Mouse (Mus musculus) intestine, embryonic 14.5 days (tissue): ENCODE results near the gene Rtkn2. TPM values are rescaled to one million over a fixed set of nuclear protein-coding genes. Genes with fewer than 3 reads are reported as not detected.

ENCODE experiments used
- ATAC-seq: fragments of 200-750 bp; cut with Nextera tagmentation; replicated peaks from 2 replicates; pipeline ENCODE4 v1.8.0; 2017; ENCODE audit warnings: low read depth, moderate number of reproducible peaks, moderate TSS enrichment, moderate library complexity; ENCODE audit not compliant: low FRiP score, low TSS enrichment
- DNase-seq: peaks from one replicate; pipeline ENCODE4 v3.0.0-alpha.2; 2018; ENCODE audit warnings: low spot score
- H3K27ac ChIP-seq: fragments of 300-500 bp; sonication (generic); 2 replicates; pipeline ENCODE4 v1.5.1; 2014; ENCODE audit warnings: low read depth, mild to moderate bottlenecking, control low read depth
- H3K27me3 ChIP-seq: fragments of 300-500 bp; sonication (generic); replicated peaks from 2 replicates; pipeline ENCODE4 v1.6.1; 2014; ENCODE audit warnings: low read length, control low read depth; ENCODE audit not compliant: control insufficient read depth, insufficient read depth
- H3K36me3 ChIP-seq: fragments of 300-500 bp; sonication (generic); 2 replicates; pipeline ENCODE4 v1.6.1; 2014; ENCODE audit warnings: low read length, control low read depth; ENCODE audit not compliant: control insufficient read depth, insufficient read depth
- H3K4me1 ChIP-seq: fragments of 300-500 bp; sonication (generic); replicated peaks from 2 replicates; pipeline ENCODE4 v1.6.1; 2014; ENCODE audit warnings: low read length, control low read depth, mixed read lengths; ENCODE audit not compliant: control insufficient read depth, insufficient read depth
- H3K4me2 ChIP-seq: fragments of 300-500 bp; sonication (generic); 2 replicates; pipeline ENCODE4 v1.6.1; 2014; ENCODE audit warnings: low read length
- H3K4me3 ChIP-seq: fragments of 300-500 bp; sonication (generic); 2 replicates; pipeline ENCODE4 v1.5.1; 2014; ENCODE audit warnings: low read depth, low read length, control low read depth, mixed read lengths
- H3K9ac ChIP-seq: fragments of 300-500 bp; sonication (generic); 2 replicates; pipeline ENCODE4 v1.6.1; 2014; ENCODE audit warnings: mild to moderate bottlenecking, low read length
- H3K9me3 ChIP-seq: fragments of 300-500 bp; sonication (generic); 2 replicates; pipeline ENCODE4 v1.6.1; 2016; ENCODE audit warnings: low read length, control low read depth; ENCODE audit not compliant: control insufficient read depth
- WGBS: fragments of 180-500 bp; shearing (Covaris S2); extraction: QIAGEN DNeasy Blood & Tissue Kit; methylation state at CpG from one replicate; pipeline ENCODE4 v1.1.7; 2014; 5-methylcytosine and 5-hydroxymethylcytosine counted together
- polyA plus RNA-seq: library from polyadenylated mRNA; unstranded; fragments of >200 nt; fragmentation: Nextera tagmentation; extraction: Ambion mirVana; gene quantifications from 2 replicates; pipeline ENCODE4 v1.2.1, GENCODE M21; 2014

The Rtkn2 gene
- polyA plus RNA-seq, 1 experiment from 2014 or later, result 6.6 TPM

GRCm38 (mm10) chr10:68103988-68104387 is 124.6 kb downstream of the Rtkn2 start:
- H3K36me3 ChIP-seq, result peaks cover 32% of the 10 kb centered on the region
- no peak overlapping the region for H3K9ac ChIP-seq
- no peak overlapping the region for H3K4me3 ChIP-seq
- no peaks in the 10 kb centered on the region for H3K27me3 ChIP-seq
- 27% methylated on average over 5 of the region's 5 CpGs for WGBS
- H3K4me2 ChIP-seq, result 0 out of 2 replicates have a peak overlapping the region, but pooled peaks have one; percentile 8
- ATAC-seq (no peak), DNase-seq (no peak)
- H3K27ac ChIP-seq, result peak overlapping the region; percentile 86
- peaks cover 32% of the 10 kb centered on the region for H3K4me1 ChIP-seq
- H3K9me3 ChIP-seq, result no peaks in the 10 kb centered on the region

- H3K27ac ChIP-seq, result peak overlapping the region; percentile 86
- no peaks in the 10 kb centered on the region for H3K27me3 ChIP-seq
- WGBS, result 17% methylated on average over 2 of the region's 2 CpGs
- no peak overlapping the region for H3K4me3 ChIP-seq
- no peak overlapping the region for H3K9ac ChIP-seq
- peaks cover 32% of the 10 kb centered on the region for H3K4me1 ChIP-seq
- H3K4me2 ChIP-seq, result 0 out of 2 replicates have a peak overlapping the region, but pooled peaks have one; percentile 8
- H3K36me3 ChIP-seq, result peaks cover 28% of the 10 kb centered on the region
- no peaks in the 10 kb centered on the region for H3K9me3 ChIP-seq
- ATAC-seq (no peak), DNase-seq (no peak)
Measured at GRCm38 (mm10) chr10:68104481-68104880, 125.1 kb downstream of the Rtkn2 start.

GRCm38 (mm10) chr10:68104881-68105781 is 125.8 kb downstream of the Rtkn2 start:
- DNase-seq (no peak), ATAC-seq (no peak)
- Histone ChIP-seq H3K4me3 (no peak overlapping the region), H3K4me2 (0 out of 2 replicates have a peak overlapping the region, but pooled peaks have one; percentile 8), H3K9me3 (no peaks in the 10 kb centered on the region), H3K27ac (peak overlapping the region; percentile 86), H3K9ac (no peak overlapping the region), H3K4me1 (peaks cover 32% of the 10 kb centered on the region), H3K36me3 (peaks cover 23% of the 10 kb centered on the region), H3K27me3 (no peaks in the 10 kb centered on the region)
- 56% methylated on average over 14 of the region's 14 CpGs for WGBS

- peaks cover 10% of the 10 kb centered on the region for H3K36me3 ChIP-seq
- no peak overlapping the region for H3K4me3 ChIP-seq
- H3K9me3 ChIP-seq, result no peaks in the 10 kb centered on the region
- 48% methylated on average over 9 of the region's 9 CpGs for WGBS
- ATAC-seq (no peak), DNase-seq (no peak)
- H3K27me3 ChIP-seq, result no peaks in the 10 kb centered on the region
- no peak overlapping the region for H3K9ac ChIP-seq
- peaks cover 32% of the 10 kb centered on the region for H3K4me1 ChIP-seq
- H3K4me2 ChIP-seq, result no peak overlapping the region
- H3K27ac ChIP-seq, result no peak overlapping the region; the same call in 1 of the 2 replicates
Measured at GRCm38 (mm10) chr10:68106351-68106950, 127.1 kb downstream of the Rtkn2 start.

GRCm38 (mm10) chr10:68107716-68108115 is 128.3 kb downstream of the Rtkn2 start:
- Histone ChIP-seq H3K4me3 (no peak overlapping the region), H3K9ac (no peak overlapping the region), H3K4me1 (peaks cover 32% of the 10 kb centered on the region), H3K36me3 (peaks cover 7% of the 10 kb centered on the region; the same call in 1 of the 2 replicates), H3K27ac (no peak overlapping the region), H3K9me3 (no peaks in the 10 kb centered on the region), H3K4me2 (no peak overlapping the region), H3K27me3 (no peaks in the 10 kb centered on the region)
- DNase-seq (no peak), ATAC-seq (no peak)
- WGBS, result 89% methylated on average over 6 of the region's 6 CpGs

Other genes starting within 250 kb of the Rtkn2 start
- gene Zfp365, start 66.9 kb upstream of the Rtkn2 start, polyA plus RNA-seq, result 1.2 and 1.5 TPM in 2 replicates